Mouse (Mus musculus) mature B cell (primary cell): ENCODE data around the gene Rasl10a.

Experiments used
- in situ Hi-C: fragments of 300-500 bp; cut with MboI; formaldehyde crosslinking; loops from 2 replicates; pipeline ENCODE4 v1.14.3; 2019

Gene Rasl10a

DNA sequence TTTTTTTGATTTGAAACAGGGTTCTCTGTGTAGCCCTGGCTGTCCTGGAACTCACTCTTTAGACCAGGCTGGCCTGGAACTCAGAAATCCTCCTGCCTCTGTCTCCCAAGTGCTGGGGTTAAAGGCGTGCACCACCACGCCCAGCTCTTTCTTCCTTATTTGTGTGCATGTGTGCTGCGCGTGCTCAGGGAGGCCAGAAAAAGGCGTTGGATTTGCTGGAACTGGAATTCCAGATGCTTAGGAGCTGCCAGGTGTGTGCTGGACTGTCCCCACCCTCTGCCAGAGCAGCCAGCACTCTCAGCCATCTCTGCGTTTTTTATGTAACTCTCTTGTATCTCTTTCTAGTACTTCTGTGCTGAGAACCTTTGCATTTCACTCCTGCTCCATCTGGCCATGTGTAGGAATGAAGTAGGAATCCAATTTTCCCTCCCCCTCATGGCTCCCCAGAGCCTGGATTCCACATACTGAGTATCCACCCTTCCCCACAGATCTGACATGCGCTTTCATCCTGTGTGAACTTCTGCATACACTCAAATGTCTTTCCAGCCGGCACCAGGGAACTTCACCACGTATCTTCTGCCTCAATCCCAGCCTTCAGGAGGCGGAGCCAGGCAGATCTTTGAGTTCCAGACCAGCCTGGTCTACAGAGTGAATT lies 5.6 kb upstream of the Rasl10a start:
- in situ Hi-C loops = no loop called here

DNA sequence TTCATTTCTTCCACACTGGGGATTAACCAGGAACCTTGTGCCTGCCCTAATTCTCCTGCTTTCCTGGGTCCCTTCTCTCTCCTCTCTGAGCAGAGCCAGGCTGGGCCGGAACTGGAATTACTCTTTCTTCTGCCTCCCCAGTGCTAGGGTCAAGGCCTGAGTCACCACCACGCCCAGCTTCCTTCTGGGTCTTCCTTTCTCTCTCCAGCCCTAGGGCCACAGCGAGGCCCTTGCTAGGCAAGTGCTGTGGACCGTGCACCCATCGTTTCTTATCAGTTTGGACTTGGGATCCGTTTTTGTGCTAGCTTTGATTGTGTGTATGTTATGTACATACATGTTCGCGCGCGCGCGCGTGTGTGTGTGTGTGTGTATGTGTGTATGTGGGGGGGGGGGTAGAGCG lies 3.8 kb upstream of the Rasl10a start:
- in situ Hi-C loops = no loop called here

DNA sequence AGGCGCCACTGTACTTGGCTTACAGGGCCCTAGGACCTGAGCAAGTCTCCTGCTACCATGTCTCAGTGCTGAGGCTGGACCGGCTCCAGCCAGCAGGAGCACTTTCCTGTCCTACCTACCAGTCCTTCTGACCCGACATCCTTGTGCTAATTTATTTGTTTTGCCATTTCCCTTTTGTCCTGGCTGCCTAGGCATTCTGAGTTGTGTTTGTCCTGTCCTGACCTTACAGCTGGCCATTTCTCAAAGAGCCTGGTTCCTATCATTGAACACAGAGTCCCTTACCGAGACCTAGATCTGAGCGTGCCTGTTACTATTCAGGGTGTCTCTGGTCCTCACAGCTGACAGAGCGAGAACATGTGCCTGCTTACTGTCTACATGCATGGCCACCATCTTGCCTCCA lies 3.1 kb upstream of the Rasl10a start:
- in situ Hi-C loops = no loop called here

DNA sequence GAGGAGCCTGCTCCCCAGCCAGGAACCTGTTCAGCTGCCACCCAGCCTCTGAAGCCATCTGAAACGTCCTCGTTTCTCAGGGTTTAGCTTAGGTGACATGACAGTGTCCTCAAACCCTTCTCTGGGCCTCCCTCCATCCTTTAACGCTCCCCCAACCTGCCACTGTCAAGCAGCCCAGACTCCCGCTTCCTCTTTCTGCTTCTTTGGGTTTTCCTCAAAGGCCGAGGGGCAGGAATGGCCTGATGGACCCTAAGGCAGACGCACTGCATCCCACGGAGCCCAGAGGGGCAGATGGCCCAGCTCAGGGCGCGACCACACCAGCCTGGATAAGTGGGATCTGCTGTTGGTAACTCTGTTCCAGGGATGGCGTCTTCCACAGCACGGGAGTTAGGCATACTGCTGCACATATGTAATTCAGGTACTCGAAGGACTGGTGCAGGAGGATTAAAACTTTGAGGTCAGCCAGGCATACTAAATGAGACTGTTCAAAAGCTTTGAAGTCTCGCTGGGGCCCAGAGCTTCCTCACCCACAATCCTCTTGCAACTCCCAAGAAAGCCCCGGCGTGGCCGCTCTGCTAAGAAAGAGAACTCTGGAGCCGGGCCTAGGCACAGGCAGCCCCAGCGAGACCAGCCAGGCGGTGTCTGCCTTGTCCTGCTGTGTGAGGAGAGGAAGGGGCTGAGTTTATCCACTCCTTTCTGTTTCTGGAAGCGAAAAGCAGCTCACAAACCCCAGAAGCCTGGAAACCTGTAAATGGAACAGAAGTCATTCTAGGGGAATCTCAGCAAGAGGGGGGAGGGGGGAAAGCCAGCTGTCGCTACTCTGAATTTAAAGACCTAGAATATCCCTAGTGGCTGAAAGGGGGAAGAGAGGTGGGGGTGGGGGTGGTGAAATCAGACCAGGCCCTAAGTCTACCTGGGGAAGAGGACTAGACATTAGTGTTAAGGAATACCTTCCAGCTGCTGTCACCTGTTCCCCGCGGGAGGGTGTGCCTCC lies 1.7 kb upstream of the Rasl10a start:
- in situ Hi-C loops = no loop called here

GRCm38 (mm10) chr11:5057064-5057463 lies 864 bp upstream of the Rasl10a start:
- in situ Hi-C loops = no loop called here

- in situ Hi-C loops = no loop called here
These were observed 430 bp upstream of the Rasl10a start for GRCm38 (mm10) chr11:5057541-5057855.

GRCm38 (mm10) chr11:5058783-5059182 lies 855 bp downstream of the Rasl10a start:
- in situ Hi-C loops = no loop called here

GRCm38 (mm10) chr11:5059230-5059629 lies 1.3 kb downstream of the Rasl10a start:
- in situ Hi-C loops = no loop called here

DNA sequence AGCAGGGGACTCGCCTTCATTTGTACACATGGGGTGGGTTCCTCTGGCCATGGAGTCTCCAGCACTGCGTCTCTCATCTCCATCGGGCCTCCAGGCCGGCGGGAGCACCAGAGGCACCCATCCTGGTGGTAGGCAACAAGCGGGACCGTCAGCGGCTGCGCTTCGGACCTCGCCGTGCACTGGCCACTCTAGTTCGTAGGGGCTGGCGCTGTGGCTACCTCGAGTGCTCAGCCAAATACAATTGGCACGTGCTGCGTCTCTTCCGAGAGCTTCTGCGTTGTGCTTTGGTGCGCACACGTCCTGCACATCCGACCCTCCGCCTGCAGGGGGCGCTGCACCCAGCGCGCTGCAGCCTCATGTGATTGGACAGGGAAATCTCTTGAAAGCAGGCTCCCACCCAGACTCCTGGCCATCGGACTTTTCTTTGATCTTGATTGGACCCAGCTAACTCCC lies 1.8 kb downstream of the Rasl10a start:
- in situ Hi-C loops = no loop called here

DNA sequence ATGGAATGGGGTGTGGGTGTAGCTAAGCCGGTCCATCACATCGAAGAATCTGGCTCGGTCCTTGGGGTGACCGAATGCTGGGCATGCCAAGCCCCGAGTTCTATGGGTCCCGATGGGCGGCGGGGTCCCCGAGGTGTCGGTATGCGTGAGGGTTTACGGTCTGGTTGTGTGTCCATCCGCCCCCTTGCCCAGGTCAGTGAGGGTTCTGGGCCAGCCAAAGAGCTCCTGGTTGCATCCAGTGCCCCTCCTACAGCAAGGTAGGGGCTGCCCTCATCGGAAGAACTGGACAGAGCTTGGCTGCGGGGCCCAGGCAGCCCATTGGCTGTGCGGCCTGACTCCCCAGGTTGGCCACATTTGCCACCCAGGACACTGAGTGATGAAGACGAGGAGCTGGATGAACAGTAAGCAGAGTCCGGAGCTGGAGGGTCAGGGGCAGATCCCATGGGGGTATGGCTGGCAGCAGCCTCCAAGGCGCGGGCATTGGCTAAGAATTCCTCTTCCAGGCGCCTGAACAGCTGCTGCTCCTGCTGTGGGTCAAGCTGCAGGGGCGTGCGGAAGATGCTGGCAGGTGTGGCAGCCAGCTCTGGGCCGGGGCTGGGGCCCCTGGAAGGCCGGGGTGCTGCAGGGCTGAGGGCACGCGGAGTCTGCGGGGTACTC lies 3.0 kb downstream of the Rasl10a start:
- in situ Hi-C loops = no loop called here

GRCm38 (mm10) chr11:5061413-5062139 lies 3.6 kb downstream of the Rasl10a start:
- in situ Hi-C loops = no loop called here

- in situ Hi-C loops = no loop called here
These were observed 4.4 kb downstream of the Rasl10a start for GRCm38 (mm10) chr11:5062326-5062725.

- in situ Hi-C loops = no loop called here
These were observed 5.1 kb downstream of the Rasl10a start for GRCm38 (mm10) chr11:5062860-5063505.

DNA sequence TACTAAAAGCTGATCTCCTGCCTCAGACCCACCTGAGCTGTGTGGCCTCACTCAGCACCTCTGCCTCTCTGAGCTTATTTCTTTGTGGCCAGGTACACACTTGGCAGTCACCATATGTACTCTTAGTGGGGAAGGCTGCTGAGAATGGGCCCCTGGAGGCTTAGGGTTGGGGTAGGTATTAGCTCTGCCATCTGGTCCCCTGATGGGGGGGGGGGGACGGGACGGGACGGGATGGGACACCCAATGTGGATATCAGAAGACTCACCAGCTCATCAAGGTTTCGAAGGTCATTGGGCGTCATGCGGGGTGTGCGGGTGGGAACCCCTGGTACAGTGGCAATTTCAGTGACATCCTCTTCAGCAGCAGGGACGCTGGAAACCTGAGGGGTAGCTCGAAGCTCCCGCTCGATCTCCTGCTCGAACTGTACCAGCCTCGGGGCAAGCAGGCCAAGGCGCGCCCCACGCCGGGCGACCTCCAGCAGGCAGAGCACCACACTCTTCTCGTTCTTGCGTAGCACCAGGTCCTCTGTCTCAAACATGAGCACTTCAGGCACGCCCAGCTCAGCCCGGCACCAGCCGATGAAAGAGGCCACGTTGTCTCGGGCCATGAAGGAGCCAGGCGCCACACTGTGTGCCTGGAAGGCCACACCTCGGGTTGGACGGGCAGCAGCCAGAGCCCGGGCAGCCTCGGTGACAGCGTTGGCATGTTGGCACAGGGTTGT lies 5.8 kb downstream of the Rasl10a start:
- in situ Hi-C loops = no loop called here

- in situ Hi-C loops = no loop called here
These were observed 6.5 kb downstream of the Rasl10a start for GRCm38 (mm10) chr11:5064282-5065055.

DNA sequence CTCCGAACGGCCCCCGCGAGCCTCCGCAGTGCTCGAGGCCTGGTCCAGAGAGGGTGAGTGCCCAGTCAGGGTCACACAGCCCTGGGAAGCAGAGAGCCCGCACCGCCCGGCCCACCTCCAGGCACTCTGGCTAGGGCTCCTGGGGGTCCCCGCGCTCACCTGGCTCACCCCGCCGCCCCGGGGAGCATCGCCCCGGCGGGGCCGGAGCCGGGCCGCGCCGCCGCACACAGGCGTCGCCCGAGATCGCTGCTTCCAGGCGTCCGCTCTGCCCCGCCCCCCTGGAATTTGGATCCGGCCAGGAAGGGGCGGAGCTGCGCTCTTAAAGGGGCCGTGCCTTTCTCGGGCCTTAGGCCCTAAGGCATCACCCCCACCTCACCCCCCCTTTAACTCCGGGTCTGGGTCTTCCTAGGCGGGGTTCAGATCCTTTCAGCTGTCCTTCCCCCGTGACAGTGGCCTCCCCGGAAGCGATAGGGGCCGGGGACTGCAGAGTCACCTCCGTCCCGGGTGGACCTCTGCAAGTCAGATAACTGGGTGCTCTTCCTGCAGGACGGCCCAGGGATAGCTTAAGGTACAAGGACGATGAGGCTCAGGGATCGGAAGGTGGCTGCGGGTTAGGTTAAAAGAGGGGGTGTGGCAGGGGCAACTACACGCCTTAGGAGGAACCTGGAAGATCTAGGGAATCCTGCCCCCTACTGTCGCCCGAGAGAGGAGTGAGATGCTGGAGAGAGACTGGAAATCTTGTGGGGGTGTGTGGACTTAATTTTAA lies 7.3 kb downstream of the Rasl10a start, which contains the start of gene Gas2l1:
Gene Gas2l1, minus strand, starts transcription at position 272 of the 766 bp plus-strand sequence.
- in situ Hi-C loops = no loop called here

- in situ Hi-C loops = no loop called here
These were observed 9.1 kb downstream of the Rasl10a start for GRCm38 (mm10) chr11:5067063-5067462.

- in situ Hi-C loops = no loop called here
These were observed 10.4 kb downstream of the Rasl10a start for GRCm38 (mm10) chr11:5068126-5068971.
